Comparison of ENCODE assay signal across 7 mouse cellular contexts in genomic region chr5:113771213-113772162, GRCm38 (mm10). TPM values are rescaled to one million over a fixed set of nuclear protein-coding genes. Genes with fewer than 3 reads are reported as not detected.
A peak's percentile ranks its signal among the peaks of the same experiment; 100 is the strongest.
DNase-seq lines count a peak whose midpoint lies in the region; ATAC-seq lines count a peak whose summit lies in the region.

No protein-coding gene starts in this region.

- intact Hi-C loops in gastrocnemius, postnatal 36 days (cut with DNase I), result loop anchor here (2.0 to 5.0 kb wide), 2 partner anchors 35 to 186 kb away; no protein-coding TSS in a partner anchor
- intact Hi-C loops in left cerebral cortex, postnatal 25 days (cut with DNase I), result loop anchor here (2.0 to 5.0 kb wide), 3 partner anchors 35 to 611 kb away; partner anchors contain the start of genes Kctd10 and Ube3b

- H3K4me2 ChIP-seq in intestine, embryonic 15.5 days (replicated peaks), result peak overlapping the region; percentile 85

- DNase-seq in adrenal gland, adult 8-10 months, result peak; percentile 83
- DNase-seq in embryo, embryonic 11.5 days (ENCODE audit: low read depth, low spot score), result peak; percentile 76
- peak; percentile 72 to 85 for DNase-seq in gastrocnemius, postnatal 36 days
- peak; percentile 91 to 93 for DNase-seq in left cerebral cortex, postnatal 25 days (ENCODE audit: low spot score in 2 of 2)
- peak; percentile 88 for DNase-seq in midbrain, embryonic 10.5 days (ENCODE audit: low spot score)
- DNase-seq in right cerebral cortex, postnatal 4 days, result peak; percentile 76

- peak overlapping the region; percentile 73 for H3K4me3 ChIP-seq in intestine, embryonic 15.5 days (replicated peaks)
- peak overlapping the region; percentile 84 for H3K4me3 ChIP-seq in midbrain, embryonic 10.5 days

- no peaks in the 10 kb centered on the region for H3K9me3 ChIP-seq in intestine, embryonic 15.5 days
- no peaks in the 10 kb centered on the region for H3K9me3 ChIP-seq in midbrain, embryonic 10.5 days (replicated peaks)

- H3K27me3 ChIP-seq in intestine, embryonic 15.5 days (replicated peaks), result no peaks in the 10 kb centered on the region
- no peaks in the 10 kb centered on the region for H3K27me3 ChIP-seq in midbrain, embryonic 10.5 days (ENCODE audit: low read depth, poor library complexity, severe bottlenecking)

- peak overlapping the region; percentile 99 for H3K27ac ChIP-seq in intestine, embryonic 15.5 days
- H3K27ac ChIP-seq in midbrain, embryonic 10.5 days (replicated peaks), result peak overlapping the region; percentile 99

- peaks cover 16% of the 10 kb centered on the region; the same call in 1 of the 2 replicates for H3K36me3 ChIP-seq in intestine, embryonic 15.5 days
- H3K36me3 ChIP-seq in midbrain, embryonic 10.5 days, result peaks cover 57% of the 10 kb centered on the region

- peaks cover 17% of the 10 kb centered on the region for H3K4me1 ChIP-seq in intestine, embryonic 15.5 days (replicated peaks)
- peaks cover 39% of the 10 kb centered on the region for H3K4me1 ChIP-seq in midbrain, embryonic 10.5 days

- peak; percentile 83 for ATAC-seq in intestine, embryonic 15.5 days

- peak overlapping the region; percentile 84 for H3K9ac ChIP-seq in intestine, embryonic 15.5 days

- under 1% methylated on average over 94 of the region's 97 CpGs for WGBS in intestine, embryonic 15.5 days
- WGBS in midbrain, embryonic 10.5 days, result under 1% methylated on average over 97 of the region's 97 CpGs

RNA-seq across cellular contexts. Expression of gene Sart3, which starts 0.8 kb away (rescaled TPM):
- total RNA-seq in adrenal gland, adult 8-10 months (2022), result 10 to 100 TPM; 29.5 to 47.4 (median 40.1) TPM
- 1 to 10 TPM; 7.3 to 8.0 TPM for total RNA-seq in gastrocnemius, postnatal 36 days (2021)
- 40.2 and 43.8 TPM in 2 replicates for polyA plus RNA-seq in intestine, embryonic 15.5 days (2015; fragmentation: Nextera tagmentation; extraction: Ambion mirVana)
- 10 to 100 TPM; 36.6 to 37.1 TPM for total RNA-seq in left cerebral cortex, postnatal 25 days (2021)
- 75.4 and 77.1 TPM in 2 replicates for polyA plus RNA-seq in midbrain, embryonic 10.5 days (2016; fragmentation: Nextera tagmentation; extraction: Ambion mirVana)

RNA-seq across cellular contexts. Expression of gene Iscu, which starts 1.1 kb away (rescaled TPM):
- 1,000 to 10,000 TPM in 2 of 4 experiments, 100 to 1,000 TPM in 2; 572 to 1,204 (median 919) TPM for total RNA-seq in adrenal gland, adult 8-10 months (2022)
- 100 to 1,000 TPM; 137 to 139 TPM for total RNA-seq in gastrocnemius, postnatal 36 days (2021)
- polyA plus RNA-seq in intestine, embryonic 15.5 days (2015; fragmentation: Nextera tagmentation; extraction: Ambion mirVana), result 107 and 115 TPM in 2 replicates
- 100 to 1,000 TPM; 110 to 116 TPM for total RNA-seq in left cerebral cortex, postnatal 25 days (2021)
- 109 and 111 TPM in 2 replicates for polyA plus RNA-seq in midbrain, embryonic 10.5 days (2016; fragmentation: Nextera tagmentation; extraction: Ambion mirVana)

RNA-seq across cellular contexts. Expression of gene Tmem119, which starts 28.8 kb away (rescaled TPM):
- total RNA-seq in adrenal gland, adult 8-10 months (2022), result 10 to 100 TPM in 2 of 4 experiments, 1 to 10 TPM in 2; 9.1 to 14.2 (median 11.2) TPM
- total RNA-seq in gastrocnemius, postnatal 36 days (2021), result 1 to 10 TPM; 2.2 to 2.7 TPM
- polyA plus RNA-seq in intestine, embryonic 15.5 days (2015; fragmentation: Nextera tagmentation; extraction: Ambion mirVana), result 57.5 and 61.9 TPM in 2 replicates
- 10 to 100 TPM; 23.3 to 25.6 TPM for total RNA-seq in left cerebral cortex, postnatal 25 days (2021)
- 23.6 and 25.1 TPM in 2 replicates for polyA plus RNA-seq in midbrain, embryonic 10.5 days (2016; fragmentation: Nextera tagmentation; extraction: Ambion mirVana)

RNA-seq across cellular contexts. Expression of gene Ficd, which starts 35.9 kb away (rescaled TPM):
- total RNA-seq in adrenal gland, adult 8-10 months (2022), result 10 to 100 TPM; 15.7 to 25.8 (median 17.6) TPM
- 1 to 10 TPM; 5.1 to 6.4 TPM for total RNA-seq in gastrocnemius, postnatal 36 days (2021)
- 5.4 and 6.2 TPM in 2 replicates for polyA plus RNA-seq in intestine, embryonic 15.5 days (2015; fragmentation: Nextera tagmentation; extraction: Ambion mirVana)
- total RNA-seq in left cerebral cortex, postnatal 25 days (2021), result 10 to 100 TPM; 12.2 to 12.5 TPM
- 4.8 and 5.5 TPM in 2 replicates for polyA plus RNA-seq in midbrain, embryonic 10.5 days (2016; fragmentation: Nextera tagmentation; extraction: Ambion mirVana)

RNA-seq across cellular contexts. Expression of gene 1700069L16Rik, which starts 46.9 kb away (rescaled TPM):
- not detected for total RNA-seq in adrenal gland, adult 8-10 months (2022)
- not detected for total RNA-seq in gastrocnemius, postnatal 36 days (2021)
- not detected in 2 replicates for polyA plus RNA-seq in intestine, embryonic 15.5 days (2015; fragmentation: Nextera tagmentation; extraction: Ambion mirVana)
- total RNA-seq in left cerebral cortex, postnatal 25 days (2021), result not detected
- not detected in 2 replicates for polyA plus RNA-seq in midbrain, embryonic 10.5 days (2016; fragmentation: Nextera tagmentation; extraction: Ambion mirVana)

Comparison
In these comparisons a context has a peak if more than half of its experiments do, and no peak if none do; other contexts are left out.
1. Peak in every context shown above with its lines: DNase-seq, ATAC-seq, H3K4me3 ChIP-seq and H3K27ac ChIP-seq.
2. RNA of gene Iscu, which starts 1.1 kb away (total RNA-seq): 572 to 1,204 TPM in adrenal gland, adult 8-10 months; 137 to 139 TPM in gastrocnemius, postnatal 36 days and 110 to 116 TPM in left cerebral cortex, postnatal 25 days; every median in the first group is over 4 times any median in the second.